Mouse (Mus musculus) ES-Bruce4 (cell line): ENCODE measurements around the gene A930017K11Rik.

Experiments
- CTCF ChIP-seq: IDR thresholded peaks from one replicate; pipeline ENCODE4 v1.8.1; 2011; ENCODE audit warnings: low read depth, low read length
- POLR2A ChIP-seq: IDR thresholded peaks from one replicate; pipeline ENCODE4 v1.8.1; 2011; ENCODE audit warnings: low read length; ENCODE audit not compliant: insufficient read depth

GRCm38 (mm10) chr17:25919144-25919785, 33.1 kb downstream of the A930017K11Rik start, which contains the start of gene Rab40c:
- TF ChIP-seq CTCF (no peak), POLR2A (no peak)
